Mouse (Mus musculus) telencephalon, adult 2 months (tissue): ENCODE data around the gene Cacna1c.
"Not testable (repeated sequence)": the region's sequence is repeated elsewhere in the genome, so short reads cannot be mapped to it uniquely, and the experiment has no call there.

Experiments used
- DNase-seq: peaks from one replicate; pipeline ENCODE4 v3.0.0-alpha.2; 2011; ENCODE audit warnings: low read depth, low spot score

Gene Cacna1c

DNA sequence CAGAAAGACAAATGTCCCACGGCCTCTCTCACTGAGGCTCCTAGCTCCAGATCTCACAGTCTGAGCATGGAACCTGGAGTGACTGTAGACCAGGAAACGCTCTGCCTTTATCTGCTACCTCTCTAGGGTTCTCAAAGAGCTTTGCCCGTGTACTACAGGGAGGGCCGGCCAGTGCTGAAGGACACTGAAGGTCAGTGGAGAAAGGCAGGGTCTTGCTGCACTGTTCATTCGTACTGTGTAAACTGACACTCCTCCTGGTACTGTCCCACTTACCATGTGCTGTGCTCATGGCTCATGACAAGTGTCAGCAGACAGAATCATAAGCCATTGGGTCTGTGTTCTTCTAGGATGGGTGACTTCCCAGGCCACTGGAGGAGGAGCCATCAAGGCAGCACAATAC, 17.2 kb upstream of the Cacna1c start:
- DNase-seq, result no peak

- DNase-seq, result not testable (repeated sequence)
These were observed 9.8 kb upstream of the Cacna1c start for GRCm38 (mm10) chr6:119206006-119206405.

GRCm38 (mm10) chr6:119204915-119205314, 8.7 kb upstream of the Cacna1c start:
- DNase-seq, result no peak

- no peak for DNase-seq
These were observed 8.1 kb upstream of the Cacna1c start for GRCm38 (mm10) chr6:119204286-119204685.

DNA sequence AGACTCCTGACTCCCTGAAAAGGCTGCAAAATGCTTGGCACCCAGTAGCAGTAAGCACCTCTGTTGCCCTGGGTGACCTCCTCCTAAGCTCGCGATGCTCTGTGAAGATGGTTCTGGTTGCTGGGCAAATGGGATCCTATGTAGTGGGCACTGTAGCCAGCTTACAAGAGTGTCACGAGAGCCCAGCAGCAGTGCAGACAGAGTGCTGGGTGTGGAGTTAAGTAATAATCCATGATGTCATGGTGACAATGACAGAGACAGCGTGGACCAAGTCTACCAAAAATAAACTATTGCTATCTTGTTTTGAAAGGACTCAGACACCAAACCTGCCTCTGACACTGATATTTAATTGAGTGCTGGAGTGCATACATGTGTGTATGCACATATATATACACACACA, 5.4 kb upstream of the Cacna1c start:
- no peak for DNase-seq

- no peak for DNase-seq
These were observed 4.1 kb upstream of the Cacna1c start for GRCm38 (mm10) chr6:119200362-119200761.

GRCm38 (mm10) chr6:119199274-119199879, 3.2 kb upstream of the Cacna1c start:
- DNase-seq, result no peak

- DNase-seq, result no peak
These were observed 2.5 kb upstream of the Cacna1c start for GRCm38 (mm10) chr6:119198534-119199273.

- DNase-seq, result no peak
These were observed 1.6 kb downstream of the Cacna1c start for GRCm38 (mm10) chr6:119194601-119195000.

GRCm38 (mm10) chr6:119194161-119194560, 2.1 kb downstream of the Cacna1c start:
- no peak for DNase-seq

GRCm38 (mm10) chr6:119193571-119194154, 2.6 kb downstream of the Cacna1c start:
- no peak for DNase-seq

- DNase-seq, result peak; percentile 48
These were observed 4.7 kb downstream of the Cacna1c start for GRCm38 (mm10) chr6:119191478-119191877.

DNA sequence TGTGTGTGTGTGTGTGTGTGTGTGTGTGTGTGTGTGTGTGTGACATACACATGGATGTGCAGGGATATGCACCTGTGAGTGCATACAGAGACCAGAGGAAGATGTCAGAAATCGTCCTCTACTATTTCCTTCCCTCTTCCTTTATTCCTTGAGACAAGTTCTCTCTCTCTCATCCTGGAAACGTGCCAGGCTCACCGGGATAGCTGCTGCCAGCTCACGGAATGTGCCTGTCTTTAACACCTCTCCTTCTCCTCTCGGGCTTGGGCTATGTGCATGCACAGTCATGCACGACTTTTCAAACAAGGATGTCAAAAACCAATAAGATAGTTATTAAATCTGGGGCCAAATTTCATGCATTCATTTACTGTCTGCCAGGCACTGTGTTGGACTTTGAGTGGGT, 8.6 kb downstream of the Cacna1c start:
- no peak for DNase-seq

DNA sequence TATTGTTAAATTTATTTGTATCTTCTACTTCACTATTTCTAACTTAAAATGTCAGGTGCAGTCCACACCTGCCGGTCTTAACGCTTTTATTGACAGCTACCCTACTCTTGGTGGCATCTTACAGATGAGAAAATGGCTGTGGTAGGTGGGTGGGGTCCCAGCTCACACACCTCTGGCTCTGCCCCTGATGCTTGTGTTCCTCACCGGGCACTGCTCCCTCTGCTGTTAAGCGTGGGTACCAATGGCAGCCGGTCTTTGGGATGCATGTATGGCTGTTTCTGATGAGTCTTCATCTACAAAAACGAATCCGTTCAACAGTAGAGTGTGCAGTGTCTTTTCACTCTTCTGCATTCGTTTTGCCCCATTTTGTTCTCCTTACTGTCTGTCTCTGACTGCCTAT, 9.6 kb downstream of the Cacna1c start:
- no peak for DNase-seq

- DNase-seq, result no peak
These were observed 12.4 kb downstream of the Cacna1c start for GRCm38 (mm10) chr6:119183781-119184180.

DNA sequence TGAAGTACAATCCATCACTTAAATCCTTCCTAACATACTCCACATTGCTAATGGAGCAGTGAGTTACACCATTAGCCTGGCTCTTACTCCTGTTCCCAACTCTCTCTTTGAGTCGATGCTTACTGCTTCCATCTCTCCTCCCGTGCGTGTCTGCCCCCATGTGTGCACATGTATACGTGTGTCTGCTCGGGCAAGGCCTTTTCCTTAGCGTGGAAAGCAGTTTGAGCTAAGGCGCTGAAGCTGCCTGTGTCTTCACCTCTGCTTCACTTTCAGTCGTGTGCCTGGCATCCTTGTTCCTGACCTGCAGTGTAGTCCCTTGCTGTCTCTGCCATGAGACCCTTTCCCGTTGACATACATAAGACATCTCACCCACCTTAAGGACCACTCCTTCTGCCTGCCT, 14.0 kb downstream of the Cacna1c start:
- no peak for DNase-seq

DNA sequence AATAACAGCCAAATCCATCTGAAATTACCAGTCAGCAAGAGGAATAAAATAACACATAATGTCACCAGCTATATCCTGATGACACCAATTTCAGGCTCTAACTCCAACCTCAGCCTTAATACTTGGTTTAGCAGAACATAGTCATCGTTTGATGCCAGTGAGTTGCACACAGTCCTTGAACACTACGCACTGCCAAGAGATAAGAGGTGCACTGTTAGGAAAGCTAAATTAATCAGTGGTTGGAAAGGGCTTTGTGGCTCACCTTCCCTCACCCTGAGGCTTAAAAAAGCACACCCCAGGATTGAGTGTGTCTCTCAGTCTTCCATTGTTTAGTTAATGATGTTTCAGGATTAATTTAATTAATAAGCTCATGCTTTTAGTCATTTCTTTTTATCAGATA, 16.0 kb downstream of the Cacna1c start:
- DNase-seq, result no peak

DNA sequence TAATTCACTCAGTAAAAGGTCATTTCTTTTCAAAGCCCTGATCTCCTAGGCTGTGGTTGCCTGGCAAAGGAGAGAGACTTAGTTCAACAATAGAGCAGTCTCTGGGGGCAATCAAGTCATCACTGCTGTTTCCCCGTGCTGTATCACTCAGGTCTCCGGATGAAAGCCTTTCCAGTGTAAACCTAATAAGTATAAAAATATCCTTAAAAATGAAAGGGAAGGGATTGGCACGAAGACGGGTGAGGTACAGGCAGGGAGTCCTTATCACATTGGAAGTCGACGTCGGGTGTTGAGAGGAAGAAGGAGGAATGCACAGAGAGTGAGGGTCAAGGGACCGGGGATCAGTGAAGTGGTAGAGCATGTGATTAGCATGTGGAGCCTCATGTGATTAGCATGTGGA, 19.1 kb downstream of the Cacna1c start:
- no peak for DNase-seq

DNA sequence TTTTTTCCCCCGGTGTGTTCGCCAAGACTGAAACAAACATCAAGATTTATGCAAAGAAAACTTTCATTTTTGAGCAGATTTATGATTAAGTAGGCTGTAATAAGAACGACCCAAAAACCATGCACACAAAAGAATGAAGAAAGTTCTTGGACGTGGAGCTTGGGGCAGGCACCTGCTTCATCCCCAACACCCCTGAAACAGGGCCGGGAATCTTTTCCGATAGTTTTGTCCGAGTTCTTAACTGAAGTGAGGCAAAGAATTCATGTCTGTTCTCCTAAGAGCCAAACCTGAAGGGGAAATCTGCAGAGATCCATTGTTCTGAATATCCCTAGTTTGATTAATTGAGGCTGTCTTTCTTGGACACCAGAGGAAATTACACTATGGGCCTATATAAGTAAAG, 20.1 kb downstream of the Cacna1c start:
- DNase-seq, result no peak

GRCm38 (mm10) chr6:119175078-119175853, 21.0 kb downstream of the Cacna1c start, which contains the start of gene Dcp1b:
Dcp1b (plus strand) TSS chr6:119175253.
- DNase-seq, result peak; percentile 90

- DNase-seq, result no peak
These were observed 21.7 kb downstream of the Cacna1c start for GRCm38 (mm10) chr6:119174307-119175074.
